Mouse (Mus musculus): Measurements from ENCODE around the gene Frrs1.

The Frrs1 gene

DNA sequence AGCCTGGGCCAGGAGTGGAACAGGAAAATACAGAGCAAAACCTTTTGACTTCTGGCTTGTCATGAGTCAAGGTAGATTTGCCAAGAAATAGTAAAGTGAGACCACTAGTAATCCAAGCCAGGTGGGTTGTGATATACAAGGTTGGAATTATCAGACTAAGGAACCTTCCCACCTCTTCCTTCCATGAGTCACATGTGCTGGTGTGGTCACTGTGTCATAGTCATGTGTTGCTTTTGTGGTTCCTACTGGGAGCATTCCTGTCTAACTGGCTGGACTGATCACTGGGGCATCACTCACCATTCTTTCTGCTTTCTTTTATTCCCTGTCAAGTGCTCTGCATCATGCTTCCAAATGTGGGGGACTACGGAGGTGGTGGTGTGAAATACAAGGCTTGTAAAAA is 11.2 kb upstream of the Frrs1 start:
- no peak for DNase-seq (ENCODE audit: low spot score)

DNA sequence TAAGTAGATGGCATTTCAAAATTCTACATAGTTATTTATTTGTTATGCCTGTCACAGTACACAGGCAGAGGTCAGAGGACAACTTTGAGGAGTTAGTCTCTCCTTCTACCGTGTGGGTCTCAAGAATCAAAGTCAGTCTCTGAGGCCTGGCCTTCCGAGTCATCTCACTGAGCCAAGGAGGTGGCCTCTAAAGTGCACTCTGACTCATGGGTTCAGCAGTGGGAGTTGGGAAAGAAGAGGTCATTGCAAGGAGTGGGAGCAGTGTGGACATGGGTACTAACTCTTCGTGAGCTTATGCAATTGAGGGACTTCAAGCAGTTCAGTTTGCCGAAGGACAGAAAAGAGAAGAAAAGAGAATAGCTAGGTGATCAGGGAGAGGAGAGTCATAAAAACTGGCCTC is 10.3 kb upstream of the Frrs1 start:
- DNase-seq (ENCODE audit: low spot score) = no peak

DNA sequence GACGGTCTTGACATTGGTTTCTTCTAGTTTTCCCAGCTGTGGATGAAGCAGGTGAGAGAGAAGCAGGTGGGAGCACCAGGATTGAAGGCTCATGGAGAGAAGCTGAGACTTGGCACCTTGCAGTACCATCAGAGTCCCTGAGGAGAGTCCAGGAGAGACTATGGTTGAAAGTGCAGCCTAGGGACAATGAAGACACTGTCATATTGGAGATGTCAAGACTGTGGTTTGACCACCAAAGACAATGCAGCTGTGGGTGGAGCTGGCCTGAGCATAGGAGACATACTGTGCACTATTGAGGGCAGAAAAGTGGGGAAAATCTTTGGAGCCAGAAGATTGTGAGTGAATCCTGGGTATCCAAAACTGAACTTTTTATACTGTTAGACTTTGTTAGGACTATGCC is 8.9 kb upstream of the Frrs1 start:
- DNase-seq (ENCODE audit: low spot score) = no peak

DNA sequence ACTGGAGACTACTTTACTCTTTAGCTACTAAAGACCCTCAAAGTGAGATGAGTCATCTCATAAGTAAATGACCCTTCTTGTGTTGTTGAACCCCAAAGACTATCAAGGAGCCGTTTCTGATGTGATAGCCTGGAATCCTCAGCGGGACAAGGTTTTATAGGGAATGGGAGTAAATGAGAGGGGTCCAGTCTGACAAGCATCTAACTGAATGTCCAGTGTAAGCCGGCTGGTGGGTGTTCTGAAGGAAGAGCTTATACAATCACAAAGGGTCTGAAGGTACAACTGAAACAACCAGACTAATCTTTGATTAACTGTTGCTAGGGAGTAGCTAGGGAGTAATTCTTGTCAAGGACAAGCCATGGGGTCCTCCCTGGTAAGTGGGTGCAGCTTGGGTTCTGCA is 6.8 kb upstream of the Frrs1 start:
- no peak for DNase-seq (ENCODE audit: low spot score)

DNA sequence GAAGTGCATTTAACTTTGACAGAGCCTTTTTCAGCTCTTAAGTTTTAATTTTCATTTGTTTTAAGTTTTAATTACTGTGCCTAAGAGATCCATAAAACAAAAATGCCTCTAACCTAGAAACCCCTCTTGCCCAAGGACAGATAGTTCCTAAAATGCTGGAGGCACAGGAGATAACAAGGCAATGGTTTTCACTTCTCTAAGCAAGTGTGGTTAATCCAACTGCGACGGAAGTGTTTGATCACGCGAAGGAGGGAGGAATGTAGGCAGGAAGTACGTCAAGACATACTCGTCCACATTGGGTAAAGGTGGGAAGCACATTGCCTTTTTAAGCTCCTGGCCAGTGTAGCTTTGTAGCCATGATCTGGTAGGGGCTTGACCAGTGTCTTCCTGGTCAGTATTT is 1.7 kb upstream of the Frrs1 start:
- no peak for DNase-seq (ENCODE audit: low spot score)

DNA sequence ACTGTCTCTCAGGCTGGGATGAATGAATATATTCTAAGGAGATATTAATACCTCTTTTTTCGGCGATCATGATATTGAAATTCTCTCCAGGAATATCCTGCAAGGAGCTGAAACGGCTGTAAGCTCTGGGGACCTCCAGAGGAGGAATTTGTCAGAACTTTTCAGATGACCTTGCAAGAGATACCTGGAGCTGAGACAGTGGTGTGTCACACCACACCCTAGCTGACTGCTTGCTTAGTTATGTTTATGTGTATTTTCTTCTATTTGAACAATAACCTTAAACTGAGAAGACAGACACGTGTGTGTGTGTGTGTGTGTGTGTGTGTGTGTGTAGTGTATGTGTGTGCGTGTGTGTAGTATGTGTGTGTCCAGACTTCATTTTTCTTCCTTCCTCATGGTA is 488 bp downstream of the Frrs1 start:
- no peak for DNase-seq (ENCODE audit: low spot score)

DNA sequence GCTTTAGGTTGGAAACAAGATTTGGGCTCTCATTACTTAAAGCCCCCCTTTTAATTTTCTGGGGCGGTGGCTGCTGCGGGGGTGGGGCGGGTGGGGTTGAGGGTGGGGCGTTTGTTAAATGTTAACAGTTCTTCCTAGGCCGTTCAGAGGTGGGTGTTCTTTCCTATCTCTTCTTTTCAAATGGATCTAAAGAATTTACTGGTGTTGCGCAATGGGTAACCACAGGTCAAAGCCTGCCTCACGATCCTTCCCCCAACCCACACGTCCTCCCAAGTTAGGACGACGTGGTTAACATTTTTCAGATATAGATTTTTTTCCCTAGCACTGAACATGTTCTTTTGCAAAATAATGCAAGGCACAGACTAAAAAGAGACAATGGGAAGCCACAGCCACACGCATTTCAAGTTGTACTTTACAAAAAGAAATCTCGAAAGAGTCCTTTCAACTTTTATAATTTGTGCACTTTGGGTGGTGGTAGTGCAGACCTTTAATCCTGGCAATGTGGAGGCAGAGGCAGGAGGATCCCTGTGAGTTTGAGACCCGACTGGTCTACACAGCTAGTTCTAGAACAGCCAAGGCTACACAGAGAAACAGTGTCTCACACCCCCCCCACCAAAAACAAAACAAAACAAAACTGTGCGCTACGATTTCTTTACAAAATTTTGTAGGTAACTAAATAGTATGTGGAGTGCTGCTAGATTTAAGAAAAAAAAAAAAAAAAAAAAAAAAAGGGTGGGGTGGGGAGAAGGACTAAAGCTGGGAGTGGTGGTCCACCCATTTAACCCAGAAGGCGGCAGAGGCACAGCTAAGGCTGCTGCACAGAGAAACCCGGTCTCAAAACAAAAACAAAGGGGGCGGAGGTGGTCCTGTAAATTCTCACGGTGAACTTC is 1.3 kb downstream of the Frrs1 start:
- no peak for DNase-seq (ENCODE audit: low spot score)

DNA sequence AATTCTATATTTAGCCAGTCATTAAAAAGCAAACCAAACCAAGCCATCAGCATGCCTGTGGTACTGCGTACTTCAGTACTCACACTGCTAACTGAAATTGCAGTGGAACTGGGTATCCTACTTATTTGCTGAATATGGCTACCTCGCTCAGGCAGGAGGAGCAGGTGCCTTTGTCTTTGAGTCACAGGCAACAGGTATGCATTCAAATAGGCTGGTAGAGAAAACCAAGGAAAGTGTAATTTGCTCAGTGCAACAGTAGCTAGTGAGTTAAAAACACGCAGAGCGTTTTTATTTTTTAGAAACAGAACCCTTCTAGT is 1.9 kb downstream of the Frrs1 start:
- no peak for DNase-seq (ENCODE audit: low spot score)

DNA sequence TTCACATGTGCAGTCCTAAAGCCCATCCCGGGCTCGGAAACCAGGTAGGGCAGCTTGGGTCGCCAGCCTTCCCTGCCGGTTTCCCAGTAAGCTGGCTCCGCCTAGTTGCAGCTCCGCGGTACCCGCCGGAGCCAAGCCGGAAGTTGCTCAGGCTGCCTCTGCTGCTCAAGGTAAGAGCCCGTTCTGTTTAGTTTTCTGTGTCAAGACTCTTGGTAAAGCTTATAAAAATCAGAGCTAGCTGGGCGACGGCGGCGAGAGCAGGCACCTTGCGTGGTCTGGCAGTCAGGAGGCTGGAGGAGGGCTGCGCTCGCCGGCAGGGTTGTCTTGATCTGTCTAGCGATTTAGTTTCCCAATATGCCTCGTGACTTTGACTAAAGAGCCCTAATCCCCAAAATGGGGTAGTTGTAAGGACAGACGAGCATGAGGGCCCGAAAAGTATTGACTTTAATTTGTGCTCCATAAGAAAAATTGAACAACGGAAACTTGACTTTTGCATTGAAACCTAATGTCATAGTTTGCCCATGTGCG is 2.3 kb downstream of the Frrs1 start:
- peak; percentile 72 for DNase-seq (ENCODE audit: low spot score)

DNA sequence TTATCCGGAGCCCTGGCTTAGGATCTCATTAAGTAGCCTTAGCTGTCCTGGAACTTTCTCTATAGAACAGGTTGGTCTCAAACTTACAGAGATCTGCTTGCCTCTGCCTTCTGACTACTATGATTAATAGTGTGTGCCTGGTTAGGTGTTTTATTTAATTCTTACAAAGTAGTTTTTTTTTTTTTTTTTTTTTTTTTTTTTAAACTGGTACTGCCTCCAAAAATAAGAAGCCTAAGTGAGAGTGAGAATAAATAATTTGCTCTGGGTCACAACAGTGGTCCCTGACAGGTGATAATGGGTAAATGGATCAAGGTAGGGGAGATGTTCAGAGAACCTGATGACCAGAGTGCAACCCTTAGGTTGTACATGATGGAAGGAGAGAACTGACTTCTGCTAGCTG is 3.4 kb downstream of the Frrs1 start:
- DNase-seq (ENCODE audit: low spot score) = no peak

DNA sequence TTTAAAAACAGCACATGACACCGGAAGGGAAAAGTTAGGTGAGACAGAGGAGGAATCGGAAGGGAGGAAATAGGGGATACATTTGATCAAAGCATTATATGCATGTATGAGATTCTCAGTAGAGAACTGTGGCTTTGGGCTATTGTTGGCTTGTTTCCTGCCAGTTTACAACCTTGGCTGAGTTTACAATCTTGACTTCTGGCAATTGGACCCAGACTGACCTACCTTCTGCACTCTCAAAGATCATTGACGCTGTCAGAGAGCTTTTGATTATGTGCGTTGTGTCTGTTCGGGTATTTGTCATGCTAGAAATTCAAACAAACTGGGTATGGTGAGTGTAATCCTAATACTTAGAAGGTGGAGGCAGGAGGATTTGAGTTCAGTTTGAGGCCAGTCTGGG is 5.2 kb downstream of the Frrs1 start:
- DNase-seq (ENCODE audit: low spot score) = no peak

DNA sequence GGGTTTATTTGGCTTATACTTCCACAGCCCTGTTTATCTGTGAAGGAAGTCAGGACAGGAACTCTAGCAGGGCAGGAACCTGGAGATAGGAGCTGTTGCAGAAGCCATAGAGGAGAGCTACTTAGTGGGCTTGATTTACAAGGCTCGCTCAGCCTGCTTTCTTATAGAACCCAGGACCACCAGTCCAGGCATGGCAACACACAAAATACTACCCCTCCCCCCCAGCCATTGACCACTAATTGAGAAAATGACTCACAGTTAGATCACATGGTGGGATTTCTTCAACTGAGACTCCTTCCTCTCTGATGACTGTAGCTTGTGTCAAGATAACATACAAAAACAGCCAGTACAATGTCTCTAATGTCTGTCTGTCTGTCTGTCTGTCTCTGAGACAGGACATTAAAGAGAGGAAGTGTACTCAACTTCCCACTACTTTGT is 6.0 kb downstream of the Frrs1 start:
- DNase-seq (ENCODE audit: low spot score) = no peak

DNA sequence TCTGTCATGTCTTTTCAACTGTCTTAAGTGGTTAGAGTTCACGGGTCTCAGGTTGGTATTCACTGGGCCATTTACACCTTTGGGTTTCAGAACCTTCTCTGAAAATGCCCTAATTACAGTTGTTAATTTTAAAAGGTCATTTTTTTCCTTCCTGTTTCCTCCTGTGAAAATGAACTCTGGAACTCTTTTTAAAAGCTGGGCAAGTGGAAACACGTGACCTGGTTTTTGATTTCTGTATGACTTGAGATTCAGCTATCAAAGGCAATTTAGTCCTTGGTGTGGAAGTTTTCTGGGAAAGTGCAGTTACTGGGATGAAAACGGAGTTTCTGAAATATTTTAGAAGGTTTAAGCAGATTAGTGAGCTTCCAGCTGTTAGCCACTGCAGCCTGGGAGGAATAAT is 11.1 kb downstream of the Frrs1 start:
- DNase-seq (ENCODE audit: low spot score) = no peak

DNA sequence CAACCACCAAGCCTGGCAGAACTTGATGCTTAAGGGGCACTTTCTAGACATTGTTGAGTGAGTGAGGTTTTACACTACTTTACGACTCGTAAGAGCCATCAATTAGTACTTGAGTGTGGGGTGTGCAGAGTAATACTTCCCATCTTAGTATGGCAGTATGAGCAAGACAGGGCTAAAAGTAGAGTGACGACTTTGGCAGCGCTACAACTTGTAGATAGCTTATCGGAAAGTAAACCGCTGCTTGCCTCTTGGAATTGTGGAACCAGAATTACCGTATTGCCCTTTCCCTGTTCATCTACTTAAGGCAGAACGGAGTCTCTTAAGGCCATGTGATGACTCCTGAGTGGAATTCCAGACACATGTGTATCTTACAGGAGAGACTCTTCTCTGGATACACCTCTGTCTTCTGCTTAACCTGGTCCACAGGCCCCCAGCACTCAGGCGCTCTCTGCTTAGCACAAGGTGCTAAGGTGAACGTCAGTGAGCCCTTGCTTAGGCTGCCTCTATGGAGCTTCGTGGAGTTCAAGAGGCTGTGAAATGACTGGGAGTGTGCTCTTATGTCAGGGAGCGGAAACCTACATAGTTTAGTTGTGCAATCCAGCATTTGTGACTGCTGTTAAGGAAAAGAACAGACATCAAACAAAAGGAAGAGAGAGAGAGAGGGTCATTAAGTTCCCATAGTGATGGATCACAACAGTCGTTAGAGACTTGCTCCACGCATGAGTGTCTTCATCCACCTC is 23.1 kb downstream of the Frrs1 start:
- DNase-seq (ENCODE audit: low spot score) = no peak

DNA sequence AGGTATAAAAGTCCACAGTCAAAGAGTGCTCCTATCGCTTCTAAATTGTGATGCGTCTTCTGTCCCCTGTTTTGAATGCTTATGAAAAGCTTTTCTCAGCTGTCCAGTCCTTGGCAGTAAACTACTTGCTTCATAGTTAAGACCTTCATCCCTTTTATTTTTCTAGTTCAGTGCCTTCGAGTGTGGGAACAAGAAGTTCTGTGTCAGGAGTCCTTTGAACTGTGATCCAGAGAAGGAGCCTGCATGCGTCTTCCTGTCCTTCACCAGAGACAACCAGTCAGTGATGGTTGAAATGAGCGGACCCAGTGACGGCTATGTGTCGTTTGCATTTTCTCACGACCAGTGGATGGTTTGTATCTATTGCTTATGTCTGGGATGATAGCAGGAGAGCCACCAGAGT is 25.7 kb downstream of the Frrs1 start:
- no peak for DNase-seq (ENCODE audit: low spot score)

DNA sequence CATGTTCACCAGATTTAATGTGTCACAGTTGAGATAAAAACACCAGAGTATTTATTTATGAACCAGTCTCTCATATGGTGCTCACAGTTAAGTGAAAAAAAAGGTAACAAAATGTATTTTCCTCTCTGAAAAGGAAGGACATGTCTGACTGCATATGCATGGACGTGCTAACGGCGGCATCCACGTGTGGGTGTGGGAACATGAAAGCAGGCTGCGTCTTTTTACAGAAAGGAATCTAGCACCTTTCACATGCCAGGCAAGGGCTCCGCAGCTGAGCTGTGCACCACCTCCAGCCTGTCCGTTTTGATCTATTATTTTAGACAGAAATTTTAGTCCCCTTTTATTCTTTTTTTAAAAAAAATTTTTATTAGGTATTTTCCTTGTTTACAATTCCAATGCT is 30.1 kb downstream of the Frrs1 start:
- no peak for DNase-seq (ENCODE audit: low spot score)

DNA sequence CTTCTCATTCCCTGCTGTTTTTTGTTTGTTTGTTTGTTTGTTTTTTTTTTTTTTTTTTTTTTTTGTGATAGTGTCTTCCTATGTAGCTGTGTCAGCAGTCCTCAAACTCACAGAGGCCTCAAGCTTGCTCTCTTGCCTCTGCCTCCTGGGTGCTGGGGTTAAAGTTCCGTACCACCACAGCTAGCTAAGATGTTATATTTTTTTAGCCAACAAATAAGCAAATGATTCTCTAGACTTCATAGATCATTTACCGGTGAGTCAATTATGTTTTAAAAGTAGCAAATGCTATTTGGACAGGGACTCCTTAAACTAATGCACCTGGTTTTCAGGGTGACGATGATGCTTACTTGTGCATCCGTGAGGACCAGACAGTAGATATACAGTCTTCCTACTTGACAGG is 31.3 kb downstream of the Frrs1 start:
- no peak for DNase-seq (ENCODE audit: low spot score)

DNA sequence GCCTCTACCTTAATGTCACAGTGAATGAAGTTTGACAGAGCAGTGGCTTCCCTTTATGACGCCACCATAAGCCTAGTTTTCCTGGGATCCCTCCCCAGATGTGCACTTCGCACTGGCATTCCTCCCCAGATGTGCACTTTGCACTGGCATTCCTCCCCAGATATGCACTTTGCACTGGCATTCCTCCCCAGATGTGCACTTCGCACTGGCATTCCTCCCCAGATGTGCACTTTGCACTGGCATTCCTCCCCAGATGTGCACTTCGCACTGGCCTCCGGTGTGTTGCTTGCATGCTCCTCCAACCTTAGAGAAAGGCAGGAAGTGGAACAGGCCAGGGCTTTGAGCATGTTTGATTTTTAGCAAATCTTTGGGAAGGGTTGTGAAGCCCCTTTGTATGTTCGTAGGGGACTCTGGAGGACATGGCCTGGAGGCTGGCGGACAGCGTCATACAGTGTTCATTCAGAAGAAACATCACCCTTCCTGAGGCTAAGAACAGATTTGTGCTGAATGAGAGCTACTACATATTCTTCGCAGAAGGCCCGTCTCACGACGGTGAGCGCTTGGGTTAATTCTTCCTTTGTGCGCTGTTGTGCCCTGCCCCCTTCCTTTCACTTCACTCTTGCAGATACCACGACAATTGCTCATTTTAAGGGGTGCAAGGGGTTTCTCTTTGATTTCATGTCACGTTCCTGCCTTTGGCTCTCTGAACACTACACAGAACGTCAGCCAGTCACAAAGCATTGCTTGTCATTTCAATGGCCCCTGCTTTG is 32.4 kb downstream of the Frrs1 start:
- DNase-seq (ENCODE audit: low spot score) = no peak

DNA sequence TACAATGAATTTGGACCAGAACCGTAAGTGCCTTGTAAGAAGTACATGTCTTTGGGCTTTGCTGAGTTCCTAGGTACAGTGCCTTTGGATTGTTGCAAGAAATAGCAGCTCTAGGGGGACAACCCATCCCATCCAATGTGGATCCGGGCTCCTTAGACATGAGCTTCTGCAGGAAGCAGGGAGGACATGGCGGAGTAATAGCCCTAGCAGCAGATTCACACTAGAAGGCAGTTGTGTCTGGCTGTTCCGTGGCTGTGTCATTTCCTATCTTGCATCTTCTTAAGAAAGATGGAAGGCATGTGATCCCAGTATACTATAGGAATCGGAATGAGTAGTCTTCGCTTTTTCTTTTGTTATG is 32.9 kb downstream of the Frrs1 start:
- no peak for DNase-seq (ENCODE audit: low spot score)

DNA sequence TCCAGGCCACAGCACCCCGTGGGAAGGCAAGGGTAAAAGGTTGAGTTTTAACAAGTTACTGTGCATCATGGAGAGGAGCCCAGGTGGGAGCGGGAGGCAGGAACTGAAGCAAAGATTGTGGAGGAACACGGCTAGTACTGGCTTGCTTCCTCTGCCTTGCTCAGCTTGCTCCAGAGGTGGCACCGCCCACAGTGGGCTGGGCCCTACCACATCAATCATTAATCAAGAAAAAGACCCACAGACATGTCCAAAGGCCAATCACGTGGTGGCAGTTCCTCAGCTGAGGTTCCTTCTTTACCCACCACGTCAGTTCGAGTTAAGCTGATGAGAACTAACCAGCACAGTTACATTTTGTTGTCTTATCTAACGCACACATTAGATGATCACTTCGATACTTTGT is 33.6 kb downstream of the Frrs1 start:
- no peak for DNase-seq (ENCODE audit: low spot score)

DNA sequence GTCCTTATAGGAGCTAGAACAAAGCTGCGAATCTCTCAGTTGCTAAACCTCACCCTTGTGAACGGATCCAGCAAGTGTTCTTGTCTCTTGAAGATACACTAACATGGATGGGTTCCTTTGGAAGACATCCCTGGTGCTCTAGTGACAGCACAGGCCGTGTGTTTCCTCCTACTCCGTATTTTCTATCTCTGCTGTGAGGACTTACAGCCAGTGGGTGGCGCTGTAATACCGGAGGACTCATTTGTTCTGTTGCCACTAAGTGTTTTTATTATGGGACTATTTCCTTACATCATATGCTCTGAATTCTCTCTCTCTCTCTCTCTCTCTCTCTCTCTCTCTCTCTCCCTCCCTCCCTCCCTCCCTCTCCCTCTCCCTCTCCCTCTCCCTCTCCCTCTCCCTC is 44.9 kb downstream of the Frrs1 start:
- peak; percentile 33 for DNase-seq (ENCODE audit: low spot score)

DNA sequence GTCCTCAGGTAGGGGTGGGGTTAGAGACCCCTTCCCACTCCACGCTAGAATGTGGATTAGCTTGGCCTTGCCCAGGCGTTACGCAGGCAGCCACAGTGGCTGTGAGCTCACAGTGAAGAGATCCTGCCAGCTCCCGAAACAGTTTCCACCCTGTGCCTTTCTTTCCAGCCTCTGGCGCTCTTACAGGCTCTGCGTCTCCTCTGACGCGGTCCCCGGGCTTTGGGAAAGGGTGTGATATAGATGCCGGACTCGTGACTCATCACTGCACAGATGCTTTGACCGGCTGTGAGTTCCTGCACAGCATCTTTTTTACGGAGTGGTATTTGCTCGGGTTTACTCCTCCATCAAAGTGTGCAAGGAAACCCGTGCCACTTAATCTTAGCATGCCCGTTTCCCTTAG is 46.6 kb downstream of the Frrs1 start:
- DNase-seq (ENCODE audit: low spot score) = no peak

DNA sequence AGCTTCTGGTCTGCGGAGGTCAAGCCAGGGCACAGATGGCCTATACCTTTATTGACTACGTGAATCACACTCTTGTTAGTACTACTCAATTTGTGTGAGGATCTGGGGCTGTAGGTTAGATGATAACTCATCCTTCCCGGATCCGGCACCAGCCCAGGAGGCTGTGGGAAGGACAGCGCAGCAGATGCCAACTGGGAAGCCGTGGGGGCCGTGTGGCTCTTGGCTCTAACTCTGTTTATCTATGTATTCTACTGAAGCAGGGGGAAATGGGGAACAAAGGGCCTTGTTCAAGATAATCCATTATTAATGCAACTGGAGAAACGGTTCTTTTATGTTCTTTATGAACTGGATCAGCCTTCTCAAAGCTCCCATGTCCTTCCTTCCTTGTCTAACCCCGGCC is 47.3 kb downstream of the Frrs1 start:
- DNase-seq (ENCODE audit: low spot score) = no peak

Measured in ovary, postnatal 36 days (tissue).